Mouse (Mus musculus): Measurements from ENCODE around the gene Eva1b. TPM values are rescaled to one million over a fixed set of nuclear protein-coding genes. Genes with fewer than 3 reads are reported as not detected.
A peak's percentile ranks its signal among the peaks of the same experiment; 100 is the strongest.

The Eva1b gene
- polyA plus RNA-seq, 1 experiment: 57.5 TPM

- Histone ChIP-seq H3K27me3 (ENCODE audit: control insufficient read depth, insufficient read depth, low read length) (no peaks in the 10 kb centered on the region), H3K27ac (ENCODE audit: insufficient read depth, low read length) (peak overlapping the region; percentile 59), H3K4me1 (ENCODE audit: control insufficient read depth, insufficient read depth, insufficient read length) (peaks cover 6% of the 10 kb centered on the region; the same call in 1 of the 2 replicates), H3K36me3 (ENCODE audit: control insufficient read depth, insufficient read depth, low read length) (no peaks in the 10 kb centered on the region), H3K4me3 (ENCODE audit: extremely low read depth, insufficient read depth, insufficient read length) (peak overlapping the region; percentile 61)
- 3% methylated on average over 61 of the region's 67 CpGs for WGBS
- no peak for TF ChIP-seq POLR2A (IDR thresholded peaks at IDR 0.05; ENCODE audit: low read depth, low read length)
- TF ChIP-seq CTCF (IDR thresholded peaks at IDR 0.05; ENCODE audit: extremely low read depth, insufficient read depth, insufficient read length, insufficient replicate concordance): no peak
- DNase-seq (ENCODE audit: low read depth in 1 of 2, low spot score in 2 of 2): peak in 1 of 2 experiments; percentile 54
Observed at GRCm38 (mm10) chr4:126148161-126148961, 817 bp downstream of the Eva1b start.

- WGBS: 76% methylated on average over 42 of the region's 42 CpGs
- DNase-seq (ENCODE audit: low read depth in 1 of 2, low spot score in 2 of 2): no peak
Observed at GRCm38 (mm10) chr4:126149041-126149676, 1.6 kb downstream of the Eva1b start.

GRCm38 (mm10) chr4:126149798-126150197, 2.3 kb downstream of the Eva1b start:
- TF ChIP-seq CTCF (IDR thresholded peaks at IDR 0.05; ENCODE audit: extremely low read depth, insufficient read depth, insufficient read length, insufficient replicate concordance) (no peak), POLR2A (IDR thresholded peaks at IDR 0.05; ENCODE audit: low read depth, low read length) (no peak)
- DNase-seq (ENCODE audit: low read depth in 1 of 2, low spot score in 2 of 2): no peak
- Histone ChIP-seq H3K4me3 (ENCODE audit: extremely low read depth, insufficient read depth, insufficient read length) (no peak overlapping the region), H3K36me3 (ENCODE audit: control insufficient read depth, insufficient read depth, low read length) (no peaks in the 10 kb centered on the region), H3K27ac (ENCODE audit: insufficient read depth, low read length) (peak overlapping the region; percentile 59; the same call in 1 of the 2 replicates), H3K27me3 (ENCODE audit: control insufficient read depth, insufficient read depth, low read length) (no peaks in the 10 kb centered on the region), H3K4me1 (ENCODE audit: control insufficient read depth, insufficient read depth, insufficient read length) (peaks cover 6% of the 10 kb centered on the region; the same call in 1 of the 2 replicates)
- WGBS: 85% methylated on average over 10 of the region's 10 CpGs

More at GRCm38 (mm10) chr4:126149041-126149676, 1.6 kb downstream of the Eva1b start:
- Histone ChIP-seq H3K36me3 (ENCODE audit: control insufficient read depth, insufficient read depth, low read length) (no peaks in the 10 kb centered on the region), H3K4me1 (ENCODE audit: control insufficient read depth, insufficient read depth, insufficient read length) (peaks cover 6% of the 10 kb centered on the region; the same call in 1 of the 2 replicates), H3K27me3 (ENCODE audit: control insufficient read depth, insufficient read depth, low read length) (no peaks in the 10 kb centered on the region), H3K27ac (ENCODE audit: insufficient read depth, low read length) (peak overlapping the region; percentile 59), H3K4me3 (ENCODE audit: extremely low read depth, insufficient read depth, insufficient read length) (peak overlapping the region; percentile 61)
- TF ChIP-seq POLR2A (IDR thresholded peaks at IDR 0.05; ENCODE audit: low read depth, low read length) (no peak), CTCF (IDR thresholded peaks at IDR 0.05; ENCODE audit: extremely low read depth, insufficient read depth, insufficient read length, insufficient replicate concordance) (no peak)

GRCm38 (mm10) chr4:126150297-126150948, 2.9 kb downstream of the Eva1b start:
- no peaks in the 10 kb centered on the region for H3K27me3 ChIP-seq (ENCODE audit: control insufficient read depth, insufficient read depth, low read length)
- H3K4me3 ChIP-seq (ENCODE audit: extremely low read depth, insufficient read depth, insufficient read length): no peak overlapping the region
- TF ChIP-seq POLR2A (IDR thresholded peaks at IDR 0.05; ENCODE audit: low read depth, low read length): no peak
- TF ChIP-seq CTCF (IDR thresholded peaks at IDR 0.05; ENCODE audit: extremely low read depth, insufficient read depth, insufficient read length, insufficient replicate concordance): no peak
- no peak for DNase-seq (ENCODE audit: low read depth in 1 of 2, low spot score in 2 of 2)
- H3K27ac ChIP-seq (ENCODE audit: insufficient read depth, low read length): no peak overlapping the region
- peaks cover 6% of the 10 kb centered on the region for H3K4me1 ChIP-seq (ENCODE audit: control insufficient read depth, insufficient read depth, insufficient read length)
- 78% methylated on average over 16 of the region's 16 CpGs for WGBS
- H3K36me3 ChIP-seq (ENCODE audit: control insufficient read depth, insufficient read depth, low read length): no peaks in the 10 kb centered on the region

- H3K4me1 ChIP-seq (ENCODE audit: control insufficient read depth, insufficient read depth, insufficient read length): peaks cover 6% of the 10 kb centered on the region
- no peak for DNase-seq (ENCODE audit: low read depth in 1 of 2, low spot score in 2 of 2)
- H3K27me3 ChIP-seq (ENCODE audit: control insufficient read depth, insufficient read depth, low read length): no peaks in the 10 kb centered on the region
- TF ChIP-seq CTCF (IDR thresholded peaks at IDR 0.05; ENCODE audit: extremely low read depth, insufficient read depth, insufficient read length, insufficient replicate concordance) (no peak), POLR2A (IDR thresholded peaks at IDR 0.05; ENCODE audit: low read depth, low read length) (no peak)
- no peak overlapping the region for H3K27ac ChIP-seq (ENCODE audit: insufficient read depth, low read length)
- WGBS: 88% methylated on average over 6 of the region's 6 CpGs
- no peak overlapping the region for H3K4me3 ChIP-seq (ENCODE audit: extremely low read depth, insufficient read depth, insufficient read length)
- no peaks in the 10 kb centered on the region for H3K36me3 ChIP-seq (ENCODE audit: control insufficient read depth, insufficient read depth, low read length)
Observed at GRCm38 (mm10) chr4:126150949-126151320, 3.4 kb downstream of the Eva1b start.

GRCm38 (mm10) chr4:126151701-126152440, 4.3 kb downstream of the Eva1b start:
- Histone ChIP-seq H3K4me3 (ENCODE audit: extremely low read depth, insufficient read depth, insufficient read length) (no peak overlapping the region), H3K4me1 (ENCODE audit: control insufficient read depth, insufficient read depth, insufficient read length) (peaks cover 6% of the 10 kb centered on the region), H3K36me3 (ENCODE audit: control insufficient read depth, insufficient read depth, low read length) (no peaks in the 10 kb centered on the region), H3K27ac (ENCODE audit: insufficient read depth, low read length) (no peak overlapping the region), H3K27me3 (ENCODE audit: control insufficient read depth, insufficient read depth, low read length) (no peaks in the 10 kb centered on the region)
- TF ChIP-seq CTCF (IDR thresholded peaks at IDR 0.05; ENCODE audit: extremely low read depth, insufficient read depth, insufficient read length, insufficient replicate concordance): no peak
- DNase-seq (ENCODE audit: low read depth in 1 of 2, low spot score in 2 of 2): no peak
- 88% methylated on average over 16 of the region's 16 CpGs for WGBS

Data from spleen, adult 2 months (tissue).